Mouse (Mus musculus) kidney, postnatal 14 days (tissue): ENCODE measurements around the gene Ccdc153.
A peak's percentile ranks its signal among the peaks of the same experiment; 100 is the strongest.

Experiments used
- DNase-seq: peaks from one replicate; pipeline ENCODE4 v3.0.0; 2022; ENCODE audit warnings: mixed read lengths

Gene Ccdc153

GRCm38 (mm10) chr9:44241418-44241817 lies 942 bp downstream of the Ccdc153 start:
- DNase-seq: no peak

- peak; percentile 38 for DNase-seq
Measured at GRCm38 (mm10) chr9:44243621-44244020, 3.1 kb downstream of the Ccdc153 start.

- DNase-seq: no peak
Measured at GRCm38 (mm10) chr9:44247907-44248306, 7.4 kb downstream of the Ccdc153 start.

- peak; percentile 85 for DNase-seq
Measured at GRCm38 (mm10) chr9:44249181-44250146, 9.0 kb downstream of the Ccdc153 start.

- DNase-seq: no peak
Measured at GRCm38 (mm10) chr9:44250445-44250844, 10.0 kb downstream of the Ccdc153 start.

GRCm38 (mm10) chr9:44251314-44251713 lies 10.8 kb downstream of the Ccdc153 start, which contains the start of gene Pdzd3:
Gene Pdzd3 (minus strand): TSS chr9:44251471.
- DNase-seq: peak; percentile 81

GRCm38 (mm10) chr9:44253441-44253840 lies 13.0 kb downstream of the Ccdc153 start:
- DNase-seq: no peak

GRCm38 (mm10) chr9:44254508-44255135 lies 14.1 kb downstream of the Ccdc153 start:
- no peak for DNase-seq

GRCm38 (mm10) chr9:44255136-44255521 lies 14.7 kb downstream of the Ccdc153 start:
- DNase-seq: no peak

- no peak for DNase-seq
Measured at GRCm38 (mm10) chr9:44256213-44256612, 15.7 kb downstream of the Ccdc153 start.

GRCm38 (mm10) chr9:44259014-44259413 lies 18.5 kb downstream of the Ccdc153 start:
- DNase-seq: no peak

- no peak for DNase-seq
Measured at GRCm38 (mm10) chr9:44261388-44261787, 20.9 kb downstream of the Ccdc153 start.

GRCm38 (mm10) chr9:44266478-44267226 lies 26.2 kb downstream of the Ccdc153 start:
- DNase-seq: no peak

GRCm38 (mm10) chr9:44267319-44268026 lies 27.0 kb downstream of the Ccdc153 start:
- peak; percentile 45 for DNase-seq

GRCm38 (mm10) chr9:44268027-44268360 lies 27.5 kb downstream of the Ccdc153 start:
- peak; percentile 94 for DNase-seq

GRCm38 (mm10) chr9:44268432-44268831 lies 28.0 kb downstream of the Ccdc153 start, which contains the start of gene Nlrx1:
Gene Nlrx1 (minus strand): TSS chr9:44268599.
- no peak for DNase-seq

GRCm38 (mm10) chr9:44269077-44269476 lies 28.6 kb downstream of the Ccdc153 start:
- DNase-seq: peak; percentile 39

- no peak for DNase-seq
Measured at GRCm38 (mm10) chr9:44269973-44270372, 29.5 kb downstream of the Ccdc153 start.

- no peak for DNase-seq
Measured at GRCm38 (mm10) chr9:44283183-44283582, 42.7 kb downstream of the Ccdc153 start.

GRCm38 (mm10) chr9:44286256-44286850 lies 45.9 kb downstream of the Ccdc153 start:
- no peak for DNase-seq

- DNase-seq: no peak
Measured at GRCm38 (mm10) chr9:44287003-44287400, 46.5 kb downstream of the Ccdc153 start.
